Mouse (Mus musculus): ENCODE data around the gene Gm20696.

Gene Gm20696

DNA sequence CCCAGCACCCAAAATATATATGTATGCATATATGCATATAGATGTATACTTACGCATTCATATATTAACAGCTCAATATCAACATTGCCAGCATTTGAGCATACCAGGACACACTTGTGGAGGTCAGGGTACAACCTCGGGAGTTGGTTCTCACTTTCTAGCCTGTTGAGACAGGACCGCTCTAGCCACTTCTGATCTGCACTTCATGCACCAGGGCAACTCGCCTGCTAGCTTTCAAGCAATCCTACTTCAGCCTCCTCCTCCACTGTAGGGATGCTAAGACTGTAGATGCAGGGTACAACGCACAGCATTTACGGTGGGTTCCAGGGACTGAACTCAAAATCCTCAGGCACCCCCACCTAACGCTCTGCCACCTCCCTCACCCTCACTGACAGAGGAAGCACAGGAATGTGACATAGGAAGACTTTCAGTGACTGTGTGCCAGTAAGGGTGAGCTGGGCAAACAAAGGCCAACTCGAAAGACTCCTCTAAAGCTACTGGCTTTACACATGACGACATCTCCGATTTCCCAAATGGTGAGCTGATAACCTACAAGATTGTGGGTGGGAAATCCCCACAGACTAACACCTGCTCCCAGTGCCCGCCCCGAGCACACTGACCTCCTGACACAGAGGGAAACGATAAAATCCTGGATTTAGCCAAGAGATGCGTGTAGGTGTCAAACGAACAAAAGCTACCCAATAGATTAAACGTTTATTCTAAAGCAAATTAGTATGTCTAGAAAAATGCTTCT, 237.0 kb downstream of the Gm20696 start:
- no peak for DNase-seq

- no peak for DNase-seq
These were observed 237.6 kb downstream of the Gm20696 start for GRCm38 (mm10) chr6:99428961-99429360.

DNA sequence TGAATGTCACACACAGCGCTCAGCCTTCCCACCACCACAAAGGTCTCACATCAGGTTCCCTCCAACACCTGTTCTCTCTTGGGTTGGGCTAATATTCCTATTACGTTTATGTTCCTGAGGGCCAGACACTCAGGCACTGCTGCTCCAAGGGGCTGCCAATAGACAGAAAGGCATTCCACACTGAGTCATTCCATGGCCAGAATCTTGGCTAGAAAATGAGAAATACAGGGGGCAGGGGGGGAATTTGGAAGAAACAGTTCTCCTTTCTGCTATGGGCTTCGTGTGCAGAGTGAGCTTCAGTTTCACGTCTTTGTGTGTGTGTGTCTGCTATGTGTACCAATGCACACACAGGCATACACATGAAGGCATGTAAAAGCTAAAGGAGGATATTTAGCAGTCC, 239.3 kb downstream of the Gm20696 start:
- no peak for DNase-seq

DNA sequence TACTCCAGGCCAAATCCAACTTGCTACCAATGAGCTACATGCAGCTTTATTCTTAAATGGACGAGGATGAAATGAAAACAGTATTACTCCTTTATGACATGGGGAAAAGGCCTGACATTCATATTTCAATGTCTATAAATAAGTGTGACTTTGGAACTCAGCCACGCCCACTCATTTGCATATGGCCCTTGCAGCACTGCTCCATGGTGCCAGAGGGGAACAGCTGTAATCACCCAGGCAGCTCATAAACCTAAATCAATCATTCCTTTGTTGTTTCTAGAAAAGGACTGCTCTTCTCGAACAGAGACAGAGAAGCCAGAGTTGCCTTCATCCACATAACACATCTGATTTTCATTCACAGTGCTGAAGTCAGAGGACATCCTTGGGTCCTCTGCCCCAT, 241.6 kb downstream of the Gm20696 start:
- no peak for DNase-seq

DNA sequence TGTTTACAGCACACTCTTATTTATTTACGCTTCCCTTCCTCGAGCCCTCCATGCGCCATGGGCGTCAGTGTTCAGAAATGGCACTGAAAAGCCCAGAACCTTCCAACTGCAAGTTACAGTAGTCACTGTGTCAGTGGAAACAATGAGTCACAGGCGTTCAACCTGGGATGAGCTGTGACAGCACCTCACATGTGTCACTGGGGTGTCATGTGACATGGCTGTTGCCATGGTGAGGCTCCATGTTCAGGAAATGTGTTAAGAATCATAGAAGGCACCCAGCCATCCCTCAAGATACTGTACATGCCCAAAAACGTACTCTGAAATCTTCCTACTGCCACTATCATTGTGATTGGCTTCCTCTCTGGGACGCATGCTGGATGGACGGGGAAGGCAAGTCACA, 245.9 kb downstream of the Gm20696 start:
- DNase-seq: no peak

DNA sequence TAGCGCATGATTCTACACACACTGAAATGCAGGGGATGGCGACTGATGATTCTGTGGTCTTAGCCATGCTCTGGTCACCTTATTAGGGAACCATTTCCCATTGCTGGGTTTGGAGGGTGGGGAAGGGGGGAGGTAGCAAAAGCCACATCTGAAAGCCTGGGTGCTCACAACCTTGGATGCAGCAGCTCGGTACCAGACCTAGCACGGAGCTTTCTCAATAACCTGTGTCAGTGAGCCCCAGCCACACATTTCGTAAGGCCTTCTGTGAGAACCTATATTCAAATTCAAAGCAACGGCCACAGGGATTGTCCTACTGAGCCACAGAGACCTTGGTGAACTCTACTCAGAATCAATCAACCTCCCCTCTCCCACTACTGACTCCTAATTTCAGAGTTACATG, 254.0 kb downstream of the Gm20696 start:
- DNase-seq: no peak

DNA sequence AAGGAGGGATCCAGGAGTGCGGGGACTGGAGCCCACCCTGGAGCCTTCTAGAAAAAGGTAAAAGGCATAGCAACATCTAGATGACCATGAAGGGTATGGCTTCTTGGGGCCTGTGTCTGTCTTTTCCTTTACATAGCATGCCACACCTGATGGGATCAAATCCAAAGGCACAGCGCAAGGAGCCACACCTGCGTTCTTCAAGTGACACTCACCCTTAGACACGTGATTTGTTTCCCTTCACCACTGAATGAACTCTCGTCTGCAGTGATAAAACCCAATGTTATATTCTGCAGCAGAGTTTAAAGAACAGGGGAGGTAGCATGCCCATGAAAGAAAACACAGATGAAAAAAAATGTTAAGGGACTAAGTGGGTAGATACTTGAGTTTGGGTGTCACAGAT, 257.0 kb downstream of the Gm20696 start:
- DNase-seq: no peak

- DNase-seq: no peak
These were observed 257.7 kb downstream of the Gm20696 start for GRCm38 (mm10) chr6:99408880-99409279.

DNA sequence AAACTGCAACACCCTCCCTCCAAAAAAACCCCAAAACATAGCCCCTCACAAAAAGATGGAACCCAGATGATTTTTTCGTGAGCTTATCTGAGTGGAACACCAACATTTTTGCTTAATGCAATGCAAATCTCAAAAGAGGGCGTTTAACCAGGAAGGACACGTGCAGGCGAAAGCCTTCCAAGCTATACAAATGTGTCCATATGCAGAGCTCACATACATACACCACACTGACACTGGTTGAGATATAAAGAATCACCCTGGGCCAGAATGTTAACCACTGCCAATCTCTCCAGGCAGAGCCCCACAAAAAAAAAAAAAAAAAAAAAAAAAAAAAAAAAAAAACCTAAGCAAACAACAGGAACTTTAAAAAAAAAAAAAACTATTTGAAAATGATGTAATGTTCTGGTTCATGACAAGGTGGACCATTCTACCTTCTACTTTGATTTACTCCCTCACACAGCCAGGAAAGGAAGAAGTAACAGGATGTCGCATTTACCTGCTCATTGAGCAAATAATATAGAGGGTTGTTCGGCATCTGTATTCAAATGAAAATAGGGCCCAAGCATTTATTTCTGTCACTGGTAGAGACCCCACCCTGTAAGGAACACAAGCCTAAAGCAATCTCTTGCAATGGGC, 262.7 kb downstream of the Gm20696 start:
- no peak for DNase-seq

GRCm38 (mm10) chr6:99402941-99403340, 263.7 kb downstream of the Gm20696 start:
- no peak for DNase-seq

DNA sequence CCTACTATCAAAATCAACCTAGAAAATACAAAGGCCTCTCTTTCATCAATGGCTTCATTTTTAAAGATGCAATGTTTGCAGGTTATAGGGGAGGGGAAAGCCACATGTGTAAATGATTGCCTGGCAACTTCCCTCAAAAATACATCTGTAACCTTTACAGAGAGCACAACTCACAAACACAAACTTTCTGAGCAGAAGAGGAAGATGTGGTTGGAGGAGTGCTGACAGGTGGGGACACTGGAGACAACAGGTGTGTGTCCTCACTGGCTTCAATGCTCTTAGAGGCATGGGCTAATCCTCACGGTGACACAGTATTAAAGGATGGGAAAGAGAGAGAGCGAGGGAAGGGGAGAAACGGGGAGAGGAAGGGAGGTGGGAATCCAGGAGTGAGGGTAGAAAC, 264.2 kb downstream of the Gm20696 start:
- DNase-seq: no peak

- DNase-seq: peak; percentile 86
These were observed 264.8 kb downstream of the Gm20696 start for GRCm38 (mm10) chr6:99401801-99402200.

GRCm38 (mm10) chr6:99401211-99401610, 265.4 kb downstream of the Gm20696 start:
- DNase-seq: peak; percentile 90

GRCm38 (mm10) chr6:99395745-99396144, 270.9 kb downstream of the Gm20696 start:
- DNase-seq: no peak

DNA sequence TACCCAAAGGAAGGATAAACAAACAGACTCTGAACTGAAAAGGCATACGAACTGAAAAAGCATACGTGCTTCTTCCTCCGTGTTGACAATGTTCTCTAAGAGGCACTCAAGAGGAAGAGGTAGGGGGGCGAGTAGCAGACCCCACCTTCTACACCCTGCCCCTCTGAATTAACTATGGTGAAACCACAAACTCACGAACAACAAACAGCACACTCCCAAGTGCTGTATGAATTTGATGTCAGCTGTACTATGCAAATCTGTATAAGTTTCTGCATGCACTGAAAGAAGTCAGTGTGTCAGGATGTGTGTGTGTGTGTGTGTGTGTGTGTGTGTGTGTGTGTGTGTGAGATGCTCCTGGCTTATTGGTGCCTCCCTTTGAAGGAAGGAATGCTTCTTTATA, 271.8 kb downstream of the Gm20696 start:
- DNase-seq: no peak

- DNase-seq: peak; percentile 86
These were observed 274.1 kb downstream of the Gm20696 start for GRCm38 (mm10) chr6:99392484-99392883.

DNA sequence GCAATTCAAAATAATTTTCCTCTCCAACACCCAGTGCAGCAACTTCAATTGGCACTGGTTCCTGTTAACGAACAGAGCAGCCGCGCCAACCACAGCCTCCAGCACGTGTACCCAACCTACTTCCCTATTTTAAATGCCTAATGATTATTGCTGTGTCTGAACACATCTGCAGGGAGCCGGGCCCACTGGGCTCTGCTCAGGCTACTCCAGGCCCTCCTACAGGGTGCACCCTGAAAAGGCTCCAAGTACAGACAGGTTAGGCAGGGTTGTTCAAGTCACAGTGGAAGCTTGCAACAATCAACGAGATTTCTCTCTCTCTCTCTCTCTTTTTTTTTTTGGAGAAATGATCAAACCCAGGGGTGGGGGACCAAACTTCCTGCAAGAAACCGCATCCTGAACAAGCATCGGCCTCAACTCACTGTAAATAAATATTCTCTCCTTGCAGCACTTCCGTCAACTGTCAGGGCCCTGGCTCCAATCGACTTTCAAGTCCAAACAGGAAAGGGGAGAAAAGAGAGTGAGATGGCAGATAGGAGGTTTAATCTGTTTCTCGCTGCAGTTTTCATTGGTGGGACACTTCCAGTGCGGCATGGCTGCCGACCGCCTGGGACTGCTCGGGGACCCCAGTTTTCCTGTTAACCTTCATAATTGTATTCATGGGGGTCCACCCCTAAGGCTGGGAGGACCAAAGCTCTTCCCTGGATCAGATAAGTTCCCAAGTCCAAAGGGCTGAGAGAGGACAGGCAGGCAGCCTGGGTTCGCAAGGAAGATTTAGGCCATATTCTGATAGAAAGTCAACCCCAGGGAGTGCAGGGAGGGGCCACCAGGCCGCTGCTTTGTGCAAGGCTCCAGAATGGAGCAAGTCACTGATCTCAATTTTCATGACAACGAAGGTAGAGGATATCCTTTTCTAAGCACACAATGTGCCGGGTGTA, 277.6 kb downstream of the Gm20696 start:
- DNase-seq: peak; percentile 98

DNA sequence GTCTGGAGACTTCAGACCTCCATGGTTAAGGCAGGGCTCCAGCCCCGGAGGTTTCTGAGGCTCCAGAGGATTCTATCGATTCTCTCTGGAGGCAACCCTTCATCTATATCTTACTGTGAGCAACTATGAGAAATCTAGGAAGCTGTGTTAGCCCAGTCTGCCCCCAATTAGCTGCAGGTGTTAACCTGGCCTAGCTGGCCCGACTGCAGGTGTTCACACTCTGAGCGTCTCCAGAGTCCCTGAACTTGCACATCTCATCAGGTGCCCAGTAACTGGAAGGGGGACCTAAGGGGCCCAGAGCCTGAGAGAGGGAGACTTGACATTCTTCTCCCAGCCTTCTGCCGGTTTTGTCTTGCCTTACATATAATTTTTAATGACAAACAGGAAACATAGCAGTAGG, 278.6 kb downstream of the Gm20696 start:
- DNase-seq: no peak

DNA sequence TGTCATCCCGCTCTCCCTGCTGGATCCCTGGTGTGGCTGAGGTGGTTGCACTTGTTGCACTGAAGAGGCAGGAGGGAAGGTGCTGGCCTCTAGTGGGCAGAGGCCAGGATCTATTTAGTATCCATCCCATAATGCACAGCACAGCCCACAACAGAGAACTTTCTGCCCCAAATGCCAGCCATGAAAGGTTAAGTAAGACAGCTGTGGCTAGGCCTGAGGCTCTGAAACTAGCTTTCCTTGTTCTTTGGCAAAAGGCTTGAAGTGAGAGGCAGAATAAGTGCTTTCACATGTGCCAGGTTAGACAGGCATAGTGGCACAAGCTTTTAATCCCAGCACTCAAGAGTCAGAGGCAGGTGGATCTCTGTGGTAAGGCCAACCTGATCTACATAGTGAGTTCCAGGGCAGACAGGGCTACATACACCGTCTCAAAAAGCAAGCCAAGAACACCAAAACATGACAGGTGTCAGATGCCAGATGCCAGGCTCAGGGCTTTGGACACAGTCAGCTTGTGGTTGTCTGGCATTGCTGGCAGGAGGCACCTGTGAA, 281.5 kb downstream of the Gm20696 start:
- DNase-seq: peak; percentile 93

DNA sequence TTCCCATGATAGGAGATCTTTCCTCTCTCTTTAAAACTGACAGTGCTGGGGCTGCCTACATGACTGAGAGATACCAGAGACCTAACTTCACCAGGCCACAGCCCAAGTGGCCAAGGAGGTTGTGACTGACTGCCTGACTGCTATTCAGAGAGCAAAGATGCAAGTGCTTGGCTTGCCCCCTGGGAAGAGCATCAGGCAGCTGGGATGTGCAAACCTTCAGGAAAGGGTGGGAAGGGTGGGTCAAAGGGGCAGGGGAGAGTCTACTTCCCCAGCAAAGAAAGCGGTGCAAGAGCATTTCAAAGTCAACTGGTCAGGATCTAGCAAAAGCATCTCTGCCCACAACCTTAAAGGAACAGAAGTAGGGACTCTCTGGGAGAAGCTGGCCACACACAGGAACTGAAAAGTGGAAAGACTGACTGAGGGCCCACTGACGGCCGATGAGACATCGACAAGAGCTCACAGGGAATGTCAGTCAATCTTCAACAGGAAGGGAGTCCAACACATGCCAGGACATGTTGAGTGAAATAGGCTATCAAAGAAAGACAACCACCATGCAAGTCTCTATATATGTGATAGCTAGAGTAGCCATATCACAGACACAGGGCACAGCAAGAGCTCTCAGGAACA, 282.6 kb downstream of the Gm20696 start:
- DNase-seq: peak; percentile 91

DNA sequence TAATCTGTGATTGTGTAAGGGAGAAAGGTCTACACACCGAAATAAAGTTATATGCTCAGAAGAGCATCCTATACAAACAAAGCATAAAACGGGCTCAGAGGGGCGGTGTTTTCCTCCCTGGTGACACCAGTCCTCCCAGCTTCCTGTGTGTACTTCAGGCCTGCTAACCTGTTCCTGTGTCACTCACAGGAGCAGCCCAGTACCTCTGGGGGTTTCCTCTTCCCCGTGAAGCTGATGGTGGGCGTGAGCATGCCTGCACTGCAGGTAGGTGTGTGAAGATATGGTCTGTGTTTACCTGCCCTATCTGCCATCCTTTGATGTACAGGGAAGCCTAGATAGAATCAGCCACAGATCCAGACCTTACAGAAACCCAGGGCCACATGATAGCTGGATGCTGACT, 286.5 kb downstream of the Gm20696 start:
- no peak for DNase-seq

- DNase-seq: peak; percentile 98
These were observed 287.4 kb downstream of the Gm20696 start for GRCm38 (mm10) chr6:99378997-99379710.

All from heart, adult 11 months (tissue).